Mouse (Mus musculus) MEL (cell line): ENCODE measurements around the gene 2200002J24Rik. TPM values are rescaled to one million over a fixed set of nuclear protein-coding genes. Genes with fewer than 3 reads are reported as not detected.
A peak's percentile ranks its signal among the peaks of the same experiment; 100 is the strongest.

ENCODE experiments used
- DNase-seq: peaks from one replicate; pipeline ENCODE4 v3.0.0; 2011; ENCODE audit warnings: low read depth, low spot score
- H3K27ac ChIP-seq: 2 replicates; pipeline ENCODE4 v1.5.1; 2012; ENCODE audit warnings: low read depth, mild to moderate bottlenecking, control low read depth, low read length, moderate library complexity; ENCODE audit not compliant: control insufficient read depth
- H3K27me3 ChIP-seq, 2 experiments: fragments of 150-350 bp in 1 of 2; sonication (generic) in 1 of 2; 2 replicates each; pipeline ENCODE4 v1.6.1; 2012; ENCODE audit warnings: low read length in 2 of 2, mild to moderate bottlenecking in 2 of 2, improper control_type of control experiment in 1 of 2, moderate library complexity in 1 of 2; ENCODE audit not compliant: insufficient read depth in 2 of 2, control insufficient read depth in 1 of 2
- H3K36me3 ChIP-seq, 2 experiments: 2 replicates each; pipeline ENCODE4 v1.6.1; 2012 to 2014; ENCODE audit warnings: low read length in 2 of 2, improper control_type of control experiment in 1 of 2, inconsistent platforms in 1 of 2, mild to moderate bottlenecking in 1 of 2; ENCODE audit not compliant: insufficient read depth in 2 of 2, control insufficient read depth in 1 of 2
- H3K4me1 ChIP-seq, 2 experiments: fragments of 150-350 bp in 1 of 2; sonication (generic) in 1 of 2; 2 replicates each; pipeline ENCODE4 v1.6.1; 2012; ENCODE audit warnings: low read length in 2 of 2, improper control_type of control experiment in 1 of 2, mild to moderate bottlenecking in 1 of 2; ENCODE audit not compliant: insufficient read depth in 2 of 2, control insufficient read depth in 1 of 2
- H3K4me3 ChIP-seq, 2 experiments: fragments of 150-350 bp in 1 of 2; sonication (generic) in 1 of 2; 2 replicates each; pipeline ENCODE4 v1.5.1; 2012; ENCODE audit warnings: low read depth in 2 of 2, low read length in 2 of 2, mild to moderate bottlenecking in 2 of 2, moderate library complexity in 2 of 2, control low read depth in 1 of 2, improper control_type of control experiment in 1 of 2; ENCODE audit not compliant: control insufficient read depth in 1 of 2, insufficient read depth in 1 of 2
- H3K79me2 ChIP-seq: 2 replicates; pipeline ENCODE4 v1.6.1; 2012; ENCODE audit warnings: mild to moderate bottlenecking, low read length, moderate library complexity; ENCODE audit not compliant: control insufficient read depth, poor library complexity, insufficient read depth
- H3K9ac ChIP-seq: 2 replicates; pipeline ENCODE4 v1.6.1; 2012; ENCODE audit warnings: low read depth, mild to moderate bottlenecking, control low read depth, low read length, moderate library complexity; ENCODE audit not compliant: control insufficient read depth, poor library complexity, severe bottlenecking
- H3K9me3 ChIP-seq: fragments of 150-350 bp; sonication (generic); replicated peaks from 2 replicates; pipeline ENCODE4 v1.6.1; 2012; ENCODE audit warnings: mild to moderate bottlenecking, low read length, improper control_type of control experiment, moderate library complexity; ENCODE audit not compliant: insufficient read depth
- BHLHE40 ChIP-seq: IDR thresholded peaks from 2 replicates; pipeline ENCODE4 v1.6.1; 2012; ENCODE audit warnings: low read depth, mild to moderate bottlenecking, inconsistent platforms, low read length, improper control_type of control experiment, borderline replicate concordance
- CHD1 ChIP-seq: IDR thresholded peaks from 2 replicates; pipeline ENCODE4 v1.6.1; 2012; ENCODE audit warnings: low read depth, mild to moderate bottlenecking, inconsistent platforms, low read length, improper control_type of control experiment
- CTCF ChIP-seq, 3 experiments: IDR thresholded peaks in 2 of 3; conservative IDR thresholded peaks in 1 of 3; 2 replicates each; pipeline ENCODE4 v1.5.1; 2011 to 2012; ENCODE audit warnings: low read length in 3 of 3, low read depth in 2 of 3, mild to moderate bottlenecking in 2 of 3, improper control_type of control experiment in 1 of 3, inconsistent platforms in 1 of 3, mixed read lengths in 1 of 3, moderate library complexity in 1 of 3; ENCODE audit not compliant: control insufficient read depth in 1 of 3, insufficient read depth in 1 of 3, poor library complexity in 1 of 3, severe bottlenecking in 1 of 3
- ELF1 ChIP-seq: IDR thresholded peaks from 2 replicates; pipeline ENCODE4 v1.6.1; 2014; ENCODE audit warnings: low read depth, mild to moderate bottlenecking, inconsistent platforms, low read length, improper control_type of control experiment, moderate library complexity
- EP300 ChIP-seq, 2 experiments: IDR thresholded peaks; 2 replicates each; pipeline ENCODE4 v1.6.1; 2011; ENCODE audit warnings: improper control_type of control experiment in 2 of 2, low read length in 2 of 2, low read depth in 1 of 2, mild to moderate bottlenecking in 1 of 2
- GATA1 ChIP-seq: IDR thresholded peaks from 2 replicates; pipeline ENCODE4 v1.6.1; 2011; ENCODE audit warnings: low read depth, low read length, improper control_type of control experiment
- JUND ChIP-seq: IDR thresholded peaks from 2 replicates; pipeline ENCODE4 v1.6.1; 2011; ENCODE audit warnings: low read depth, mild to moderate bottlenecking, improper control_type of control experiment, low read length
- MXI1 ChIP-seq: IDR thresholded peaks from 2 replicates; pipeline ENCODE4 v1.6.1; 2011; ENCODE audit warnings: mild to moderate bottlenecking, low read depth, low read length, improper control_type of control experiment
- MYB ChIP-seq: IDR thresholded peaks from 2 replicates; pipeline ENCODE4 v1.6.1; 2011; ENCODE audit warnings: mild to moderate bottlenecking, low read depth, low read length, improper control_type of control experiment
- MYC ChIP-seq: IDR thresholded peaks from 2 replicates; pipeline ENCODE4 v1.6.1; 2011; ENCODE audit warnings: low read depth, mild to moderate bottlenecking, low read length, improper control_type of control experiment, moderate library complexity
- POLR2AphosphoS5 ChIP-seq: IDR thresholded peaks from 2 replicates; pipeline ENCODE4 v1.6.1; 2012; ENCODE audit warnings: low read depth, borderline replicate concordance, mild to moderate bottlenecking, inconsistent platforms, low read length, moderate library complexity, mixed read lengths
- RAD21 ChIP-seq: IDR thresholded peaks from 2 replicates; pipeline ENCODE4 v1.6.1; 2011; ENCODE audit warnings: mild to moderate bottlenecking, low read depth, low read length, improper control_type of control experiment
- RCOR1 ChIP-seq: IDR thresholded peaks from 2 replicates; pipeline ENCODE4 v1.6.1; 2012; ENCODE audit warnings: low read depth, mild to moderate bottlenecking, inconsistent platforms, low read length, improper control_type of control experiment
- SMC3 ChIP-seq: IDR thresholded peaks from 2 replicates; pipeline ENCODE4 v1.6.1; 2011; ENCODE audit warnings: low read depth, low read length, improper control_type of control experiment
- TAL1 ChIP-seq: IDR thresholded peaks from 2 replicates; pipeline ENCODE4 v1.6.1; 2012; ENCODE audit warnings: mild to moderate bottlenecking, inconsistent platforms, low read length, moderate library complexity, mixed read lengths
- TBP ChIP-seq: IDR thresholded peaks from 2 replicates; pipeline ENCODE4 v1.8.0; 2011; ENCODE audit warnings: low read depth, low read length, improper control_type of control experiment
- TCF12 ChIP-seq: IDR thresholded peaks from 2 replicates; pipeline ENCODE4 v1.6.1; 2014; ENCODE audit warnings: low read depth, mild to moderate bottlenecking, inconsistent platforms, low read length, improper control_type of control experiment, moderate library complexity
- USF2 ChIP-seq, 2 experiments: IDR thresholded peaks; 2 replicates each; pipeline ENCODE4 v1.6.1; 2011 to 2012; ENCODE audit warnings: improper control_type of control experiment in 2 of 2, low read length in 2 of 2, borderline replicate concordance in 1 of 2, inconsistent platforms in 1 of 2, low read depth in 1 of 2, mild to moderate bottlenecking in 1 of 2; ENCODE audit not compliant: insufficient read depth in 1 of 2
- ZC3H11A ChIP-seq: IDR thresholded peaks from 2 replicates; pipeline ENCODE4 v1.6.1; 2012; ENCODE audit warnings: low read depth, mild to moderate bottlenecking, inconsistent platforms, low read length, improper control_type of control experiment
- ZMIZ1 ChIP-seq: IDR thresholded peaks from 2 replicates; pipeline ENCODE4 v1.6.1; 2012; ENCODE audit warnings: low read depth, mild to moderate bottlenecking, inconsistent platforms, low read length, improper control_type of control experiment, moderate library complexity
- polyA plus RNA-seq, 2 experiments: library from polyadenylated mRNA; stranded (reverse) in 1 of 2; unstranded in 1 of 2; fragments of >175 nt in 1 of 2; fragments of >200 nt in 1 of 2; gene quantifications; 2 replicates each; pipeline versions ENCODE4 v1.2.1 to v1.2.4; 2012; ENCODE audit warnings: low replicate concordance in 2 of 2, low read depth in 1 of 2; ENCODE audit not compliant: insufficient read length in 2 of 2, insufficient read depth in 1 of 2, missing spikeins in 1 of 2
- total RNA-seq: library from RNA; depleted of rRNA; stranded (reverse); fragments of 300-350 nt; gene quantifications from 2 replicates; pipeline ENCODE4 v1.2.3, GENCODE M21; 2012

The 2200002J24Rik gene
- total and polyA plus RNA-seq, 3 experiments, result 1.2 TPM; not detected in 2

DNA sequence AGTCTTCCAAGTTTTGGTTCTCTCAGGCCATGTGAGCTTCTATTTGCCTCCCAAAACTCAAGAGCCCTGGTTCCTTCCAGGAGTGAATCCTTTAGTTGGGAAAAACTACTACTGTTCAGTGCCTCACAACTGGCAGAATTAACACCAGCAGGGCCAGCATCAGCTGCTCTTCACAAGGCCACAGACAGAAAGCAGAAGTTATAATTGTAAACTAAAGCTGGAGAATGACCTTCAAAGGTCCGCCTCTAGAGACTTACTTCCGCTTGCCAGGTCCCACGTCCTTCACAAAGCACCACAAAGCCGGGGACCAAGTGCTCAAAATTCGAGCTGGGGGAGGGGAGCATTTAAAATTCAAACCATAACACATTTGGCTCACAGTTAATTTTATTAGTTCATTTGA lies 625 bp upstream of the 2200002J24Rik start (continued):
- TF ChIP-seq CHD1 (no peak), RCOR1 (no peak), ZC3H11A (no peak), USF2 (IDR thresholded peaks at IDR 0.05; ENCODE audit: borderline replicate concordance in 1 of 2, insufficient read depth in 1 of 2, low read depth in 1 of 2, low read length in 2 of 2) (no peak), JUND (no peak), MXI1 (no peak)
- TF ChIP-seq, all 39 proteins: peak for 5

DNA sequence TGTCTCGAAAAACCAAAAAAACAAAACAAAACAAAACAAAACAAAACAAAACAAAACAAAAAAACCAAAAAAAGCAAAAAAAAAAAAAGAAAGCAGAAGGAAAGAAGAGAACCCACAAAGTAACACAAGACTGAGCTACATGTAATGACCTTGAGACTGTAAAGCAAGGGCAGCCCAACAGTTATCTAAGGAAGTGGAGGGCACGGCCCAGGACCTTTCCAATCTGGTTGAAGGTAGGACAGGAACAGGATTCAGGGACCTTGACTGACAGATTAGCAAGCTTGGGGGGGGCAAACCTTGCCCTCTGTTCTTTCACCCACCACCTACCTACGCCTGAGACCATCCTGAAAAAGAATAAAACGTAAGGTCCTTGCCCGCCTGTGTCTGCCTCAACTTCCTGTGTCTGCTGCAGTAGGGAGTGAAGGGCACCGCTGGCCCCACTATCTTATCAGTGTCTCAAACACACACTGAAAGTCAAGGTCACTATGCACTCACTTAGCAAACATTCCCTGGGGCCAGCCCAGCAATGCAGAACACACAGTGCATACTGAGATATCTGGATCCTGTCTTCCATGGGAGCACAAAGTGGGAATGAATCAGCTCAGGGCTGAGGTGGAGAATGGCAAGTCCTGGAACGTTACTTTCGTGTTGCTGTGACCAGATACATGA lies 7.6 kb downstream of the 2200002J24Rik start:
- TF ChIP-seq TAL1 (no peak), EP300 (IDR thresholded peaks at IDR 0.05; ENCODE audit: low read depth in 1 of 2, low read length in 2 of 2) (peak in 1 of 2 experiments; percentile 36; a peak in 1 of 4 replicates), MYB (no peak), ZC3H11A (no peak), ZMIZ1 (no peak), POLR2AphosphoS5 (no peak), BHLHE40 (no peak), TCF12 (0 out of 2 replicates have a peak, but pooled peaks have one; percentile 21), GATA1 (peak; percentile 34; the same call in 1 of the 2 replicates), SMC3 (no peak), TBP (no peak), RAD21 (no peak)
- no peak overlapping the region for H3K4me3 ChIP-seq
- no peak overlapping the region for H3K9ac ChIP-seq

DNA sequence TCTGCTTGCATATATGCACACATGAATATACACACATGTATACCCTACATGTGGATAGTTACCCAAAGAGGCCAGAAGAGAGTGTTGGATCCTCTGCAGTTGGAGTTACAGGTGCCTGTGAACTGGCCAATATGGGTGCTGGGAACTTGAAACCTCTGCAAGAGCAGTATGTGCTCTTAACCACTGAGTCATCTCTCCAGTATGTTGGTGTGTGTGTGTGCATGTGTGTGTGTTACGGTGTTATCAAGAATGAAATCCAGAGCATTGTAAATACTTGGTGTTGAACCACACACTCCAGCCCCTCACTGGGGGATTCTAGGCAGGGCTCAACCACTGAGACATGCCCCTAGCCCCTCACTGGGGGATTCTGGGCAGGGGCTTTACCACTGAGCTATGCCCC lies 8.7 kb downstream of the 2200002J24Rik start:
- H3K4me3 ChIP-seq, result no peak overlapping the region
- TF ChIP-seq EP300 (IDR thresholded peaks at IDR 0.05; ENCODE audit: low read depth in 1 of 2, low read length in 2 of 2) (no peak), ELF1 (no peak), MYC (no peak), CTCF (IDR thresholded peaks at IDR 0.05 in 2 of 3, conservative IDR thresholded peaks at IDR 0.05 in 1 of 3; ENCODE audit: control insufficient read depth in 1 of 3, insufficient read depth in 1 of 3, low read depth in 2 of 3, low read length in 3 of 3, poor library complexity in 1 of 3, severe bottlenecking in 1 of 3) (no peak), TAL1 (no peak)
- no peak overlapping the region for H3K27ac ChIP-seq
- no peaks in the 10 kb centered on the region for H3K79me2 ChIP-seq
- no peak for DNase-seq
- H3K9ac ChIP-seq, result no peak overlapping the region
- H3K4me1 ChIP-seq, result peaks cover 5 to 21% of the 10 kb centered on the region in 2 experiments
- no peaks in the 10 kb centered on the region; a peak in 1 of 4 replicates for H3K27me3 ChIP-seq
- peaks cover 0 to 13% of the 10 kb centered on the region in 2 experiments; a peak in 2 of 4 replicates for H3K36me3 ChIP-seq
- no peaks in the 10 kb centered on the region for H3K9me3 ChIP-seq

More for the DNA sequence above, 7.6 kb downstream of the 2200002J24Rik start:
- Histone ChIP-seq H3K4me1 (peaks cover 5 to 16% of the 10 kb centered on the region in 2 experiments), H3K27ac (no peak overlapping the region), H3K79me2 (no peaks in the 10 kb centered on the region), H3K36me3 (peaks cover 0 to 13% of the 10 kb centered on the region in 2 experiments; a peak in 2 of 4 replicates), H3K27me3 (no peaks in the 10 kb centered on the region; a peak in 2 of 4 replicates), H3K9me3 (no peaks in the 10 kb centered on the region)
- DNase-seq, result peak; percentile 38
